Comparison of ENCODE assay signal across 30 mouse cellular contexts in the genomic region with DNA sequence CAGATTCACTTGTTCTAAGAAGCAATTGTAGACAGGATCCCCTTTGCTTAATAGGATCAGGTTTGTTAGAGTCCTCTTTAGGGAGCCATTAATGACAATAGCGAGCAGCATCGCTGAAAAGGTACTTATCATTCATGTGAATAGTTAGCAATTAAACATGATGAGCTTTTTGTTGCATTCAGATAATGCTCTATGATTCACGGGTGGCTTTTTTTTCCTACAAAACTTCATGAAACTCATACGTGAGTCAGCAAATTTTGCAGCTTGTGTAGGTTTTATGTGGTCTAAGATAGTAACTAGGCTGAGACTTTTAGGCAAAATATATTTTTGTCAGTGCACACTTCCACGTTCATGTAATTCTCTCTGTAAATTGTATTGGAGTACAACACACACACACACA. TPM values are rescaled to one million over a fixed set of nuclear protein-coding genes. Genes with fewer than 3 reads are reported as not detected.
DNase-seq lines count a peak whose midpoint lies in the region; ATAC-seq lines count a peak whose summit lies in the region.
"Had no signal": no experiment of that assay in that cellular context is flagged by ENCODE, and none has a peak within 500 bp of the region (broad histone marks: within the 10 kb centered on the region; RNA-seq: fewer than 3 reads in every experiment).

No protein-coding gene starts in this region.

- ATAC-seq in frontal cortex, adult (ENCODE audit: low TSS enrichment): peak; percentile 21
- no peak for ATAC-seq in neural tube, embryonic 13.5 days (ENCODE audit: low read depth)
- ATAC-seq in common myeloid progenitor, adult 5-6 weeks (replicated peaks; ENCODE audit: low read depth, poor library complexity, severe bottlenecking): peak; percentile 32; the same call in 1 of the 2 replicates
- ATAC-seq: CD4-positive, CD25-positive, alpha-beta regulatory T cell, adult 4 months; forebrain, postnatal 0 days; hindbrain, embryonic 16.5 days; intestine, embryonic 15.5 days; midbrain, embryonic 13.5 days had no signal

- no peak for DNase-seq in frontal cortex, postnatal 36 days (ENCODE audit: low spot score in 2 of 2)
- no peak for DNase-seq in neural tube, embryonic 10.5 days (ENCODE audit: extremely low spot score, low spot score)
- DNase-seq in retina, postnatal 1 day: peak; percentile 19
- DNase-seq in kidney, postnatal 14 days: no peak
- no peak for DNase-seq in spleen, postnatal 10 days (ENCODE audit: low spot score in 2 of 2)
- DNase-seq: adrenal gland, postnatal 10 days; cerebellum, adult 11 months; cerebellum, adult 9-10 months; cerebellum, postnatal 36 days; forebrain, postnatal 0 days; gastrocnemius, postnatal 14 days; kidney, adult 8-10 months; lung, postnatal 36 days; right cerebral cortex, postnatal 25 days; thymus, postnatal 14 days had no signal

- 0 out of 2 replicates have a peak overlapping the region, but pooled peaks have one; percentile 32 for H3K4me2 ChIP-seq in neural tube, embryonic 13.5 days
- H3K4me2 ChIP-seq: embryonic facial prominence, embryonic 13.5 days; heart, embryonic 15.5 days; intestine, embryonic 15.5 days; limb, embryonic 13.5 days; liver, embryonic 11.5 days; midbrain, embryonic 13.5 days had no signal

- H3K27ac ChIP-seq in neural tube, embryonic 13.5 days (replicated peaks): no peak overlapping the region
- H3K27ac ChIP-seq: embryonic facial prominence, embryonic 13.5 days; heart, embryonic 15.5 days; intestine, embryonic 15.5 days; kidney, postnatal 0 days; limb, embryonic 13.5 days; midbrain, embryonic 13.5 days had no signal

- H3K4me1 ChIP-seq in neural tube, embryonic 13.5 days (replicated peaks): peaks cover 15% of the 10 kb centered on the region
- H3K4me1 ChIP-seq: embryonic facial prominence, embryonic 13.5 days; heart, embryonic 15.5 days; intestine, embryonic 15.5 days; limb, embryonic 13.5 days had no signal

- 54% methylated on average over 5 of the region's 5 CpGs for WGBS in neural tube, embryonic 13.5 days

- no peak overlapping the region for H3K9ac ChIP-seq in neural tube, embryonic 13.5 days
- H3K9ac ChIP-seq: embryonic facial prominence, embryonic 13.5 days; forebrain, postnatal 0 days; heart, embryonic 15.5 days; intestine, embryonic 15.5 days; limb, embryonic 13.5 days; midbrain, embryonic 13.5 days had no signal

- no peaks in the 10 kb centered on the region for H3K27me3 ChIP-seq in neural tube, embryonic 13.5 days
- H3K27me3 ChIP-seq: heart, embryonic 15.5 days; midbrain, embryonic 13.5 days had no signal

- no peak overlapping the region for H3K4me3 ChIP-seq in neural tube, embryonic 13.5 days
- H3K4me3 ChIP-seq: embryonic facial prominence, embryonic 13.5 days; heart, embryonic 15.5 days; intestine, embryonic 15.5 days; limb, embryonic 13.5 days; megakaryocyte, embryonic 14.5 days; midbrain, embryonic 13.5 days had no signal

- no peaks in the 10 kb centered on the region for H3K9me3 ChIP-seq in neural tube, embryonic 13.5 days
- H3K9me3 ChIP-seq: embryonic facial prominence, embryonic 13.5 days; heart, embryonic 15.5 days; intestine, embryonic 15.5 days; limb, embryonic 13.5 days; megakaryocyte, embryonic 14.5 days; midbrain, embryonic 13.5 days had no signal

- 0 out of 2 replicates have a peak, but pooled peaks cover 7% of the 10 kb centered on the region for H3K36me3 ChIP-seq in neural tube, embryonic 13.5 days
- H3K36me3 ChIP-seq: embryonic facial prominence, embryonic 13.5 days; heart, embryonic 15.5 days; intestine, embryonic 15.5 days; limb, embryonic 13.5 days had no signal

RNA-seq across cellular contexts. Expression of gene Tmem35a, which starts 5.2 kb away (rescaled TPM):
- 84.7 and 85.6 TPM in 2 replicates for polyA plus RNA-seq in neural tube, embryonic 13.5 days (2015; fragmentation: Nextera tagmentation; extraction: Ambion mirVana)
- total RNA-seq in common myeloid progenitor, adult 5-6 weeks (2017): not detected in 2 replicates
- total RNA-seq: granulocyte monocyte progenitor cell, adult 5-6 weeks had no signal
- polyA plus RNA-seq: Patski had no signal

RNA-seq across cellular contexts. Expression of gene Cenpi, which starts 7.7 kb away (rescaled TPM):
- 5.6 and 6.6 TPM in 2 replicates for polyA plus RNA-seq in neural tube, embryonic 13.5 days (2015; fragmentation: Nextera tagmentation; extraction: Ambion mirVana)
- 35.1 and 42.5 TPM in 2 replicates for total RNA-seq in common myeloid progenitor, adult 5-6 weeks (2017)

RNA-seq across cellular contexts. Expression of gene Trmt2b, which starts 23.4 kb away (rescaled TPM):
- 5.1 and 6.5 TPM in 2 replicates for polyA plus RNA-seq in neural tube, embryonic 13.5 days (2015; fragmentation: Nextera tagmentation; extraction: Ambion mirVana)
- total RNA-seq in common myeloid progenitor, adult 5-6 weeks (2017): 22.8 and 32.1 TPM in 2 replicates
